Mouse (Mus musculus) erythroblast, adult 5-6 weeks (primary cell): ENCODE results near the gene Eif2ak4. TPM values are rescaled to one million over a fixed set of nuclear protein-coding genes. Genes with fewer than 3 reads are reported as not detected.

ENCODE experiments used
- ATAC-seq: replicated peaks from 2 replicates; pipeline ENCODE4 v1.8.0; 2016; ENCODE audit warnings: moderate number of reproducible peaks, mild to moderate bottlenecking, moderate TSS enrichment, inconsistent platforms; ENCODE audit not compliant: poor library complexity, low FRiP score, severe bottlenecking
- total RNA-seq, 2 experiments: library from RNA; stranded (forward) in 1 of 2; stranded (reverse) in 1 of 2; fragments of 150-400 nt in 1 of 2; fragments of 200-764, 138-1000 nt in 1 of 2; gene quantifications; 2 replicates each; pipeline versions ENCODE4 v1.2.3 to v1.2.4; 2015 to 2017; ENCODE audit warnings: low replicate concordance in 2 of 2

The Eif2ak4 gene
- total RNA-seq, 2 experiments from 2014 or later: 2.6 to 7.3 TPM

- no peak for ATAC-seq
Observed at GRCm38 (mm10) chr2:118401834-118402727, 13.7 kb downstream of the Eif2ak4 start.

GRCm38 (mm10) chr2:118404336-118404735 is 15.9 kb downstream of the Eif2ak4 start:
- ATAC-seq: no peak

- no peak for ATAC-seq
Observed at GRCm38 (mm10) chr2:118405568-118405967, 17.1 kb downstream of the Eif2ak4 start.

GRCm38 (mm10) chr2:118406811-118407210 is 18.4 kb downstream of the Eif2ak4 start:
- no peak for ATAC-seq

- ATAC-seq: no peak
Observed at GRCm38 (mm10) chr2:118408336-118408895, 20.0 kb downstream of the Eif2ak4 start.

GRCm38 (mm10) chr2:118412821-118413220 is 24.4 kb downstream of the Eif2ak4 start:
- ATAC-seq: no peak

- ATAC-seq: no peak
Observed at GRCm38 (mm10) chr2:118415601-118416355, 27.4 kb downstream of the Eif2ak4 start.

- no peak for ATAC-seq
Observed at GRCm38 (mm10) chr2:118418076-118418475, 29.7 kb downstream of the Eif2ak4 start.

- no peak for ATAC-seq
Observed at GRCm38 (mm10) chr2:118421951-118422350, 33.5 kb downstream of the Eif2ak4 start.

GRCm38 (mm10) chr2:118422385-118422784 is 34.0 kb downstream of the Eif2ak4 start:
- ATAC-seq: no peak

GRCm38 (mm10) chr2:118428296-118428695 is 39.9 kb downstream of the Eif2ak4 start:
- no peak for ATAC-seq

GRCm38 (mm10) chr2:118429297-118429696 is 40.9 kb downstream of the Eif2ak4 start:
- no peak for ATAC-seq

GRCm38 (mm10) chr2:118430630-118431029 is 42.2 kb downstream of the Eif2ak4 start:
- no peak for ATAC-seq

GRCm38 (mm10) chr2:118431589-118431988 is 43.2 kb downstream of the Eif2ak4 start:
- ATAC-seq: no peak

GRCm38 (mm10) chr2:118442172-118442571 is 53.8 kb downstream of the Eif2ak4 start:
- ATAC-seq: no peak

- no peak for ATAC-seq
Observed at GRCm38 (mm10) chr2:118442723-118443122, 54.3 kb downstream of the Eif2ak4 start.

GRCm38 (mm10) chr2:118445696-118446674 is 57.6 kb downstream of the Eif2ak4 start:
- ATAC-seq: no peak

- no peak for ATAC-seq
Observed at GRCm38 (mm10) chr2:118448181-118448580, 59.8 kb downstream of the Eif2ak4 start.

- ATAC-seq: no peak
Observed at GRCm38 (mm10) chr2:118451056-118451455, 62.6 kb downstream of the Eif2ak4 start.
